Mouse (Mus musculus) limb, embryonic 14.5 days (tissue): ENCODE measurements around the gene Cpsf3. TPM values are rescaled to one million over a fixed set of nuclear protein-coding genes. Genes with fewer than 3 reads are reported as not detected.

ENCODE experiments used
- ATAC-seq: fragments of 200-750 bp; cut with Nextera tagmentation; 2 replicates; pipeline ENCODE4 v1.8.0; 2017; ENCODE audit warnings: low read depth, moderate number of reproducible peaks, moderate TSS enrichment; ENCODE audit not compliant: low FRiP score
- DNase-seq: peaks from one replicate; pipeline ENCODE4 v3.0.0-alpha.2; 2015; ENCODE audit warnings: low spot score
- H3K27ac ChIP-seq: fragments of 300-500 bp; sonication (generic); replicated peaks from 2 replicates; pipeline ENCODE4 v1.5.1; 2014; ENCODE audit warnings: low read depth, mild to moderate bottlenecking, low read length, moderate library complexity, mixed read lengths
- H3K27me3 ChIP-seq: fragments of 300-500 bp; sonication (generic); 2 replicates; pipeline ENCODE4 v1.6.1; 2014; ENCODE audit warnings: low read length, mixed read lengths; ENCODE audit not compliant: control insufficient read depth, insufficient read depth
- H3K36me3 ChIP-seq: fragments of 300-500 bp; sonication (generic); 2 replicates; pipeline ENCODE4 v1.6.1; 2014; ENCODE audit warnings: mild to moderate bottlenecking, low read length, moderate library complexity, mixed read lengths; ENCODE audit not compliant: control insufficient read depth, insufficient read depth
- H3K4me1 ChIP-seq: fragments of 300-500 bp; sonication (generic); 2 replicates; pipeline ENCODE4 v1.6.1; 2014; ENCODE audit warnings: antibody characterized with exemption, low read length, mixed read lengths; ENCODE audit not compliant: control insufficient read depth, insufficient read depth
- H3K4me2 ChIP-seq: fragments of 300-500 bp; sonication (generic); replicated peaks from 2 replicates; pipeline ENCODE4 v1.6.1; 2014; ENCODE audit warnings: low read depth, mild to moderate bottlenecking, low read length, moderate library complexity; ENCODE audit not compliant: severe bottlenecking
- H3K4me3 ChIP-seq: fragments of 300-500 bp; sonication (generic); replicated peaks from 2 replicates; pipeline ENCODE4 v1.5.1; 2014; ENCODE audit warnings: low read length
- H3K9ac ChIP-seq: fragments of 300-500 bp; sonication (generic); 2 replicates; pipeline ENCODE4 v1.6.1; 2014; ENCODE audit warnings: mild to moderate bottlenecking, low read depth, low read length, moderate library complexity; ENCODE audit not compliant: severe bottlenecking
- H3K9me3 ChIP-seq: fragments of 300-500 bp; sonication (generic); 2 replicates; pipeline ENCODE4 v1.6.1; 2016; ENCODE audit warnings: low read length; ENCODE audit not compliant: control insufficient read depth
- POLR2A ChIP-seq: fragments of 200-500 bp; IDR thresholded peaks from 2 replicates; pipeline ENCODE4 v1.8.0; 2012; ENCODE audit warnings: inconsistent platforms, mild to moderate bottlenecking, moderate library complexity, borderline replicate concordance; ENCODE audit not compliant: insufficient read depth, insufficient read length; ENCODE audit errors: extremely low read depth
- WGBS: fragments of 180-500 bp; shearing (Covaris S2); extraction: QIAGEN DNeasy Blood & Tissue Kit; methylation state at CpG from one replicate; pipeline ENCODE4 v1.1.7; 2014; 5-methylcytosine and 5-hydroxymethylcytosine counted together
- polyA plus RNA-seq, 2 experiments: library from polyadenylated mRNA; depleted of rRNA in 1 of 2; stranded (reverse) in 1 of 2; unstranded in 1 of 2; fragments of >200 nt; fragmentation: Nextera tagmentation in 1 of 2; extraction: Ambion mirVana in 1 of 2; gene quantifications; 2 replicates each; pipeline versions ENCODE4 v1.2.1 to v1.2.3; 2012 to 2014

Gene Cpsf3
- polyA plus RNA-seq, 2 experiments = 70.0 to 98.7 TPM

DNA sequence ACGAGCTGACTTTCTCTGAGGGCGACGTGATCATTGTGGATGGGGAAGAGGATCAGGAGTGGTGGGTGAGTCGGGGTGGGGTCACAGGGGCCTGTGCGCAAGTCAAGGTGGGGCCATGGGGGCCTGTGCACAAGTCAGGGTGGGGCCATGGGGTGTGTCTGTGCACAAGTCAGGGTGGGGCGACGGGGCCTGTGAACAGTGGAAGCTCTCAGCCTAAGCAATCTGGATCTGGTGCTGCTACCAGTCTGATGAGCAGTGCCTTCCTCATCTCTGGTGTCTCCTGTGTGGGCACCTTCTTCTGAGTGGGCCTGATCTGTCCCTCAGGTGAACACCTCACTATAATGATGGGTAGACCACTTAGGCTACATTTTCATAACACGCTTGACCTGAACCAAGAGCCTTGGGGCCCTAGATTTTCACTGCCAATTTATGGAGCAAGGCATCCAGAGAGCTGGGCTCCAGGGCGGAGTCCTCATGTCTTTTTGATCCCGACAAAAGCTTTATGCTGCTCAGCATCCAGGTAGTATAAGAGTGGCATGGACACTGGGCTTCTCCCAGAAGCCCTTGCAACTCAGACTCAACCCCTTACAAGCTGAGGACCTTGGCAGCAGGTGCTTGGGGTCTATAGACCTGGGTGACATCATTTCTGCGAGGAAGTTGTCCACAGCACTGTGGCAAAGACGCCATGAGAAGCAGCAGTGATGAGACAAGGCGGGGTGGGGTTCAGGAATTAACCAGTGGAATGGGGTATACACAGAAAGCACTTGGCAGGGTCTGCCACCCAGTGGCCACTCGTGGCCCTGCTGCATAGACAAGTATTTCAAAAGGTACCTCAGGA is 19.0 kb upstream of the Cpsf3 start:
- ATAC-seq (peak; percentile 64; the same call in 1 of the 2 replicates), DNase-seq (peak; percentile 55)
- Histone ChIP-seq H3K4me3 (no peak overlapping the region), H3K4me1 (no peaks in the 10 kb centered on the region), H3K36me3 (peaks cover 61% of the 10 kb centered on the region), H3K9ac (no peak overlapping the region), H3K9me3 (no peaks in the 10 kb centered on the region), H3K27me3 (no peaks in the 10 kb centered on the region), H3K4me2 (no peak overlapping the region), H3K27ac (no peak overlapping the region)
- 77% methylated on average over 14 of the region's 14 CpGs for WGBS
- TF ChIP-seq POLR2A = no peak

GRCm38 (mm10) chr12:21266784-21267098 is 18.4 kb upstream of the Cpsf3 start:
- 81% methylated on average over 2 of the region's 2 CpGs for WGBS
- no peak overlapping the region for H3K9ac ChIP-seq
- peaks cover 67% of the 10 kb centered on the region for H3K36me3 ChIP-seq
- no peak for ATAC-seq
- no peak for DNase-seq
- no peak for TF ChIP-seq POLR2A
- H3K4me3 ChIP-seq = no peak overlapping the region
- H3K4me2 ChIP-seq = no peak overlapping the region
- H3K27me3 ChIP-seq = no peaks in the 10 kb centered on the region
- H3K4me1 ChIP-seq = no peaks in the 10 kb centered on the region
- no peak overlapping the region for H3K27ac ChIP-seq
- H3K9me3 ChIP-seq = no peaks in the 10 kb centered on the region

- TF ChIP-seq POLR2A = no peak
- no peak overlapping the region for H3K27ac ChIP-seq
- ATAC-seq (no peak), DNase-seq (no peak)
- no peaks in the 10 kb centered on the region for H3K27me3 ChIP-seq
- no peaks in the 10 kb centered on the region for H3K4me1 ChIP-seq
- peaks cover 68% of the 10 kb centered on the region for H3K36me3 ChIP-seq
- no peaks in the 10 kb centered on the region for H3K9me3 ChIP-seq
- no peak overlapping the region for H3K9ac ChIP-seq
- no peak overlapping the region for H3K4me3 ChIP-seq
- H3K4me2 ChIP-seq = no peak overlapping the region
- WGBS = 86% methylated on average over 8 of the region's 8 CpGs
Measured at GRCm38 (mm10) chr12:21268083-21268616, 17.0 kb upstream of the Cpsf3 start.

GRCm38 (mm10) chr12:21274446-21274845 is 10.7 kb upstream of the Cpsf3 start:
- no peak overlapping the region for H3K27ac ChIP-seq
- TF ChIP-seq POLR2A = no peak
- no peaks in the 10 kb centered on the region for H3K9me3 ChIP-seq
- H3K4me3 ChIP-seq = no peak overlapping the region
- H3K9ac ChIP-seq = no peak overlapping the region
- H3K4me1 ChIP-seq = no peaks in the 10 kb centered on the region
- 80% methylated on average over 7 of the region's 7 CpGs for WGBS
- no peaks in the 10 kb centered on the region for H3K27me3 ChIP-seq
- no peak for ATAC-seq
- DNase-seq = no peak
- H3K4me2 ChIP-seq = no peak overlapping the region
- peaks cover 40% of the 10 kb centered on the region for H3K36me3 ChIP-seq

DNA sequence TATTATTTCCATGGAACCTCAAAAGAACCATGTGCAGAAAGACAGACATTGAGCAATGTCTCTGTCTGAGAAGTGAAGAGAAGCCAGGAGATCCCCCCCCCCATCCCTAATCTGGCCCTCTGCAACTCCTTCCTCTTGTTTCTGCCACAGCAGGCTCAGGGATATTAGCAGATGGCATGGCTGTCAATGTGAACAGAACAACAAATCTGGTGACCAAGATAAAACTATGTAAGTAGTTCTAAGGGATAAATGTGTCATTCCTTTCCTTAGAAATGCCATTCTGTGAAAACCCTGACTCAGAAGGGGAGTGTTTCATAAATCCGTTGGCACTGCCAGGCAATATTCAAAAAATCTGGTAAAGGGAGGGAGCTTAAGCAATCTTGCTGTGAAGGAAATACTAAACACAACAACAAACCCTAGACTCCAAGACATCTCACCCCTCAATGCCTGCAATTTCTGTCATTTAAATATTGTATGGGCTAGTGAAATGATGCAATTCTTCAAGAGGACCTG is 7.8 kb upstream of the Cpsf3 start:
- H3K36me3 ChIP-seq = peaks cover 15% of the 10 kb centered on the region
- DNase-seq = no peak
- no peak overlapping the region for H3K27ac ChIP-seq
- no peaks in the 10 kb centered on the region for H3K4me1 ChIP-seq
- no peak overlapping the region for H3K4me3 ChIP-seq
- H3K27me3 ChIP-seq = no peaks in the 10 kb centered on the region
- TF ChIP-seq POLR2A = no peak
- no peak overlapping the region for H3K9ac ChIP-seq
- H3K4me2 ChIP-seq = no peak overlapping the region
- WGBS = 89% methylated on average over 1 of the region's 1 CpGs
- ATAC-seq = no peak
- no peaks in the 10 kb centered on the region for H3K9me3 ChIP-seq
